Mouse (Mus musculus) CH12.LX (cell line): ENCODE results near the gene Aco1. TPM values are rescaled to one million over a fixed set of nuclear protein-coding genes. Genes with fewer than 3 reads are reported as not detected.

ENCODE experiments used
- DNase-seq: peaks from one replicate; pipeline ENCODE4 v3.0.0-alpha.2; 2013; ENCODE audit errors: extremely low read depth
- H3K27ac ChIP-seq: 2 replicates; pipeline ENCODE4 v1.5.1; 2012; ENCODE audit warnings: low read depth, mild to moderate bottlenecking, control low read depth, moderate library complexity; ENCODE audit not compliant: insufficient read depth
- H3K27me3 ChIP-seq: replicated peaks from 2 replicates; pipeline ENCODE3; 2012; ENCODE audit warnings: inconsistent platforms
- H3K36me3 ChIP-seq, 2 experiments: replicated peaks in 1 of 2; 2 replicates each; pipeline versions ENCODE3 to v1.6.1; 2012; ENCODE audit warnings: inconsistent platforms in 1 of 2, low read length in 1 of 2, mild to moderate bottlenecking in 1 of 2, mixed read lengths in 1 of 2, moderate library complexity in 1 of 2; ENCODE audit not compliant: control insufficient read depth in 1 of 2, insufficient read depth in 1 of 2
- H3K4me1 ChIP-seq, 2 experiments: 2 replicates each; pipeline ENCODE4 v1.6.1; 2012; ENCODE audit warnings: inconsistent platforms in 1 of 2, moderate library complexity in 1 of 2; ENCODE audit not compliant: insufficient read depth in 2 of 2, control insufficient read depth in 1 of 2
- H3K4me2 ChIP-seq: 2 replicates; pipeline ENCODE4 v1.6.1; 2012; ENCODE audit warnings: low read depth, mild to moderate bottlenecking, control low read depth; ENCODE audit not compliant: poor library complexity, insufficient read depth, severe bottlenecking
- H3K4me3 ChIP-seq, 3 experiments: fragments of 150-350 bp in 1 of 3; sonication (generic) in 1 of 3; replicated peaks in 1 of 3; 2 replicates each; pipeline versions ENCODE3 to v1.5.1; 2011 to 2012; ENCODE audit warnings: low read depth in 2 of 3, low read length in 2 of 3, mild to moderate bottlenecking in 2 of 3, moderate library complexity in 2 of 3, control low read depth in 1 of 3, improper control_type of control experiment in 1 of 3, inconsistent platforms in 1 of 3, mixed read lengths in 1 of 3; ENCODE audit not compliant: poor library complexity in 1 of 3
- H3K79me2 ChIP-seq: replicated peaks from 2 replicates; pipeline ENCODE4 v1.6.1; 2012; ENCODE audit warnings: mild to moderate bottlenecking, moderate library complexity; ENCODE audit not compliant: control insufficient read depth, poor library complexity, insufficient read depth, severe bottlenecking; ENCODE audit errors: extremely low read depth
- H3K9ac ChIP-seq: 2 replicates; pipeline ENCODE4 v1.6.1; 2012; ENCODE audit warnings: low read depth, mild to moderate bottlenecking, control low read depth, moderate library complexity; ENCODE audit not compliant: insufficient read depth
- H3K9me3 ChIP-seq: replicated peaks from 2 replicates; pipeline ENCODE3; 2012; ENCODE audit warnings: low read length, inconsistent platforms, mixed read lengths
- CHD1 ChIP-seq: IDR thresholded peaks from 2 replicates; pipeline ENCODE4 v1.6.1; 2012; ENCODE audit warnings: low read depth, low read length, improper control_type of control experiment, inconsistent platforms
- CHD2 ChIP-seq: IDR thresholded peaks from 2 replicates; pipeline ENCODE4 v1.6.1; 2011; ENCODE audit warnings: low read length, improper control_type of control experiment
- CTCF ChIP-seq, 2 experiments: IDR thresholded peaks in 1 of 2; conservative IDR thresholded peaks in 1 of 2; 2 replicates each; pipeline ENCODE4 v1.5.1; 2011 to 2012; ENCODE audit warnings: low read depth in 2 of 2, low read length in 2 of 2, improper control_type of control experiment in 1 of 2, inconsistent platforms in 1 of 2, mild to moderate bottlenecking in 1 of 2, moderate library complexity in 1 of 2
- E2F4 ChIP-seq: IDR thresholded peaks from 2 replicates; pipeline ENCODE4 v1.6.1; 2011; ENCODE audit warnings: low read depth, low read length, improper control_type of control experiment; ENCODE audit not compliant: insufficient replicate concordance
- ELF1 ChIP-seq: IDR thresholded peaks from 2 replicates; pipeline ENCODE4 v1.6.1; 2014; ENCODE audit warnings: low read depth, mild to moderate bottlenecking, inconsistent platforms, low read length, improper control_type of control experiment
- EP300 ChIP-seq: IDR thresholded peaks from 2 replicates; pipeline ENCODE4 v1.6.1; 2011; ENCODE audit warnings: low read length, improper control_type of control experiment
- GABPA ChIP-seq: IDR thresholded peaks from 2 replicates; pipeline ENCODE4 v1.6.1; 2012; ENCODE audit warnings: low read depth, low read length, improper control_type of control experiment, inconsistent platforms; ENCODE audit not compliant: insufficient replicate concordance
- HCFC1 ChIP-seq: IDR thresholded peaks from 2 replicates; pipeline ENCODE4 v1.6.1; 2012; ENCODE audit warnings: low read depth, mild to moderate bottlenecking, inconsistent platforms, low read length, improper control_type of control experiment
- IRF4 ChIP-seq: IDR thresholded peaks from 2 replicates; pipeline ENCODE4 v1.6.1; 2014; ENCODE audit warnings: low read depth, mild to moderate bottlenecking, inconsistent platforms, low read length, improper control_type of control experiment
- KAT2A ChIP-seq: IDR thresholded peaks from 2 replicates; pipeline ENCODE4 v1.6.1; 2012; ENCODE audit warnings: low read length, improper control_type of control experiment, inconsistent platforms; ENCODE audit not compliant: insufficient replicate concordance
- MAFK ChIP-seq: IDR thresholded peaks from 2 replicates; pipeline ENCODE4 v1.6.1; 2011; ENCODE audit warnings: low read length, improper control_type of control experiment; ENCODE audit not compliant: insufficient replicate concordance
- MAX ChIP-seq: IDR thresholded peaks from 2 replicates; pipeline ENCODE4 v1.6.1; 2011; ENCODE audit warnings: low read length, improper control_type of control experiment
- MAZ ChIP-seq: IDR thresholded peaks from 2 replicates; pipeline ENCODE4 v1.6.1; 2012; ENCODE audit warnings: low read depth, mild to moderate bottlenecking, inconsistent platforms, low read length, improper control_type of control experiment, moderate library complexity
- MEF2A ChIP-seq: IDR thresholded peaks from 2 replicates; pipeline ENCODE4 v1.6.1; 2014; ENCODE audit warnings: low read depth, mild to moderate bottlenecking, inconsistent platforms, low read length, improper control_type of control experiment, borderline replicate concordance
- MXI1 ChIP-seq: IDR thresholded peaks from 2 replicates; pipeline ENCODE4 v1.6.1; 2011; ENCODE audit warnings: mild to moderate bottlenecking, low read depth, low read length, improper control_type of control experiment
- MYC ChIP-seq: IDR thresholded peaks from 2 replicates; pipeline ENCODE4 v1.6.1; 2011; ENCODE audit warnings: low read depth, mild to moderate bottlenecking, improper control_type of control experiment, low read length
- NELFE ChIP-seq: IDR thresholded peaks from 2 replicates; pipeline ENCODE4 v1.6.1; 2011; ENCODE audit warnings: low read depth, low read length, improper control_type of control experiment
- PAX5 ChIP-seq: IDR thresholded peaks from 2 replicates; pipeline ENCODE4 v1.6.1; 2012; ENCODE audit warnings: low read length, inconsistent platforms, mixed read lengths
- POLR2AphosphoS2 ChIP-seq: IDR thresholded peaks from 2 replicates; pipeline ENCODE4 v1.6.1; 2011; ENCODE audit warnings: low read depth, low read length, improper control_type of control experiment
- RAD21 ChIP-seq: IDR thresholded peaks from 2 replicates; pipeline ENCODE4 v1.6.1; 2011; ENCODE audit warnings: low read depth, mild to moderate bottlenecking, low read length, improper control_type of control experiment, moderate library complexity
- SIN3A ChIP-seq: IDR thresholded peaks from 2 replicates; pipeline ENCODE4 v1.6.1; 2012; ENCODE audit warnings: low read length, improper control_type of control experiment, inconsistent platforms
- TCF12 ChIP-seq: IDR thresholded peaks from 2 replicates; pipeline ENCODE4 v1.6.1; 2014; ENCODE audit warnings: low read depth, mild to moderate bottlenecking, inconsistent platforms, low read length, improper control_type of control experiment
- USF1 ChIP-seq: IDR thresholded peaks from 2 replicates; pipeline ENCODE4 v1.6.1; 2014; ENCODE audit warnings: low read depth, mild to moderate bottlenecking, inconsistent platforms, low read length, improper control_type of control experiment
- ZC3H11A ChIP-seq: IDR thresholded peaks from 2 replicates; pipeline ENCODE4 v1.6.1; 2012; ENCODE audit warnings: low read depth, mild to moderate bottlenecking, inconsistent platforms, low read length, improper control_type of control experiment
- ZMIZ1 ChIP-seq: IDR thresholded peaks from 2 replicates; pipeline ENCODE4 v1.6.1; 2012; ENCODE audit warnings: low read depth, mild to moderate bottlenecking, inconsistent platforms, low read length, improper control_type of control experiment
- ZNF384 ChIP-seq: IDR thresholded peaks from 2 replicates; pipeline ENCODE4 v1.6.1; 2012; ENCODE audit warnings: low read depth, low read length, improper control_type of control experiment, inconsistent platforms
- dilution Hi-C: fragments of 300-500 bp; cut with MboI; formaldehyde crosslinking; loops from 2 replicates; pipeline ENCODE4 v1.14.3; 2020; ENCODE audit warnings: low sequenced_read_pairs; ENCODE audit not compliant: extremely low pct_unique_long_range_greater_than_20kb, extremely low pct_ligation_motif_present
- in situ Hi-C: fragments of 300-500 bp; cut with MboI; formaldehyde crosslinking; loops from 3 replicates; pipeline ENCODE4 v1.14.3; 2019; ENCODE audit warnings: low sequenced_read_pairs, low pct_ligation_motif_present, low pct_unique_long_range_greater_than_20kb, mixed read lengths
- polyA plus RNA-seq: library from polyadenylated mRNA; unstranded; fragments of >175 nt; gene quantifications from 2 replicates; pipeline ENCODE4 v1.2.1, GENCODE M21; 2012; ENCODE audit warnings: low read depth; ENCODE audit not compliant: insufficient read length
- total RNA-seq, 2 experiments: library from RNA; depleted of rRNA; stranded (reverse); fragments of 300-350 nt in 1 of 2; fragments of >200 nt in 1 of 2; gene quantifications; 2 replicates each; pipeline ENCODE4 v1.2.3; 2012 to 2014

The Aco1 gene
- total and polyA plus RNA-seq, 3 experiments: 23.2 to 27.1 (median 24.8) TPM

GRCm38 (mm10) chr4:40234256-40234655, 91.4 kb downstream of the Aco1 start:
- DNase-seq: no peak
- TF ChIP-seq ZNF384 (no peak), CTCF (conservative IDR thresholded peaks at IDR 0.05 in 1 of 2, IDR thresholded peaks at IDR 0.05 in 1 of 2; ENCODE audit: low read depth in 2 of 2, low read length in 2 of 2) (no peak), KAT2A (no peak)
- TF ChIP-seq, all 38 proteins: peak for 0
- Histone ChIP-seq H3K36me3 (peaks cover 0 to 9% of the 10 kb centered on the region in 2 experiments), H3K9ac (no peak overlapping the region), H3K9me3 (no peaks in the 10 kb centered on the region), H3K27me3 (no peaks in the 10 kb centered on the region), H3K4me2 (no peak overlapping the region), H3K27ac (no peak overlapping the region), H3K4me1 (peaks cover 8 to 20% of the 10 kb centered on the region in 2 experiments), H3K4me3 (no peak overlapping the region), H3K79me2 (no peaks in the 10 kb centered on the region)
- in situ Hi-C loops (no loop called here), dilution Hi-C loops (no loop called here)

DNA sequence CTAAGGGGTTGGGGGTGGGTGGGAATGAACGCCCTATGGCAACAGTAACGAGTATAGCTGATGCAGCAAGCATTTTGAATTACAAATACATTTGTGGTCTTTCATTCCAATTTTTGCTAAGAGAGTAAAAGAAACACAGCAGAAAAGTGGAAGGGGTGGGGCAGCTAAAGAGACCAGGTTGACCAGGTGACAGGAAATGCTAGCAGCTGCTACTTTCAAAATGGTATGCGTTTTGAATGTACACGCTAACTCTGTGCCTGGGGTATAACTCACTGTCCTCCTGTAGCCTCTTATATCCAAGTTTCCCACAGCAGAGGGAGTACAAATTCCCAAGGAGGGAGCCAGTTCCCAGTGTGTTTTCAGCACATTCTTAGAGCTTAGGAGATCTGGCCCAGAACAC, 93.9 kb downstream of the Aco1 start:
- in situ Hi-C loops: no loop called here
- Histone ChIP-seq H3K79me2 (no peaks in the 10 kb centered on the region), H3K9me3 (no peaks in the 10 kb centered on the region), H3K4me3 (no peak overlapping the region), H3K27me3 (no peaks in the 10 kb centered on the region), H3K36me3 (peaks cover 0 to 9% of the 10 kb centered on the region in 2 experiments), H3K4me2 (no peak overlapping the region), H3K4me1 (peaks cover 7 to 26% of the 10 kb centered on the region in 2 experiments; a peak in 3 of 4 replicates), H3K9ac (no peak overlapping the region), H3K27ac (no peak overlapping the region)
- TF ChIP-seq PAX5: no peak
- no peak for TF ChIP-seq MYC
- TF ChIP-seq CHD1: no peak
- TF ChIP-seq ZC3H11A: no peak
- TF ChIP-seq NELFE: no peak
- no peak for TF ChIP-seq MAFK
- TF ChIP-seq HCFC1: no peak
- no peak for TF ChIP-seq MXI1
- peak; percentile 53; the same call in 1 of the 2 replicates for TF ChIP-seq SIN3A
- TF ChIP-seq EP300: peak; percentile 64
- peak; percentile 61; the same call in 1 of the 2 replicates for TF ChIP-seq TCF12
- TF ChIP-seq CHD2: no peak
- no peak for TF ChIP-seq ELF1
- TF ChIP-seq MEF2A: no peak
- no peak for TF ChIP-seq ZMIZ1
- peak; percentile 42 for TF ChIP-seq USF1
- no peak for TF ChIP-seq MAX
- TF ChIP-seq POLR2AphosphoS2: no peak
- TF ChIP-seq ZNF384: no peak
- no peak for TF ChIP-seq MAZ
- TF ChIP-seq E2F4: no peak
- TF ChIP-seq GABPA: no peak
- TF ChIP-seq IRF4: peak; percentile 66; the same call in 1 of the 2 replicates
- no peak for TF ChIP-seq RAD21
- TF ChIP-seq CTCF (conservative IDR thresholded peaks at IDR 0.05 in 1 of 2, IDR thresholded peaks at IDR 0.05 in 1 of 2; ENCODE audit: low read depth in 2 of 2, low read length in 2 of 2): no peak
- no peak for DNase-seq
- dilution Hi-C loops: no loop called here
